23 mouse cellular contexts compared by ENCODE assay signal in genomic region chr15:28162291-28162690, GRCm38 (mm10). TPM values are rescaled to one million over a fixed set of nuclear protein-coding genes. Genes with fewer than 3 reads are reported as not detected.
DNase-seq lines count a peak whose midpoint lies in the region; ATAC-seq and TF ChIP-seq lines count a peak whose summit lies in the region.
"Had no signal": no experiment of that assay in that cellular context is flagged by ENCODE, and none has a peak within 500 bp of the region (broad histone marks: within the 10 kb centered on the region; RNA-seq: fewer than 3 reads in every experiment).

No protein-coding gene starts in this region.

- no peak overlapping the region for H3K4me2 ChIP-seq in intestine, embryonic 14.5 days (ENCODE audit: low read length)
- H3K4me2 ChIP-seq in intestine, embryonic 15.5 days (replicated peaks): no peak overlapping the region
- H3K4me2 ChIP-seq: embryonic facial prominence, embryonic 13.5 days; embryonic facial prominence, embryonic 15.5 days; forebrain, embryonic 12.5 days had no signal

- no peak for ATAC-seq in intestine, embryonic 14.5 days (replicated peaks; ENCODE audit: low FRiP score, low TSS enrichment, low read depth)
- no peak for ATAC-seq in intestine, embryonic 15.5 days
- ATAC-seq: forebrain, embryonic 14.5 days; forebrain, embryonic 16.5 days had no signal

- intact Hi-C loops in heart, adult 2 months (cut with DNase I): no loop called here

- H3K27me3 ChIP-seq in heart, embryonic 10.5 days (ENCODE audit: insufficient read depth, poor library complexity, severe bottlenecking): no peaks in the 10 kb centered on the region
- no peaks in the 10 kb centered on the region for H3K27me3 ChIP-seq in heart, adult 2 months (ENCODE audit: control insufficient read depth, insufficient read depth, low read length)
- no peaks in the 10 kb centered on the region for H3K27me3 ChIP-seq in intestine, embryonic 14.5 days (replicated peaks; ENCODE audit: control insufficient read depth, insufficient read depth, low read length)
- H3K27me3 ChIP-seq in intestine, embryonic 15.5 days (replicated peaks): no peaks in the 10 kb centered on the region
- H3K27me3 ChIP-seq: embryonic facial prominence, embryonic 13.5 days; embryonic facial prominence, embryonic 15.5 days had no signal

- H3K4me1 ChIP-seq in heart, embryonic 10.5 days: peaks cover 25% of the 10 kb centered on the region
- 0 out of 2 replicates have a peak, but pooled peaks cover 4% of the 10 kb centered on the region for H3K4me1 ChIP-seq in heart, adult 2 months (ENCODE audit: control insufficient read depth, insufficient read depth, low read length)
- H3K4me1 ChIP-seq in intestine, embryonic 14.5 days (replicated peaks; ENCODE audit: control insufficient read depth, insufficient read depth, low read length): peaks cover 6% of the 10 kb centered on the region
- H3K4me1 ChIP-seq in intestine, embryonic 15.5 days (replicated peaks): 0 out of 2 replicates have a peak, but pooled peaks cover 4% of the 10 kb centered on the region

- no peaks in the 10 kb centered on the region for H3K79me2 ChIP-seq in heart, adult 2 months (replicated peaks; ENCODE audit: control insufficient read depth, insufficient read depth, low read length)

- 0 out of 2 replicates have a peak overlapping the region, but pooled peaks have one; percentile 1 for H3K27ac ChIP-seq in heart, embryonic 10.5 days
- H3K27ac ChIP-seq in heart, adult 2 months: no peak overlapping the region
- H3K27ac ChIP-seq in intestine, embryonic 14.5 days (ENCODE audit: low read depth): no peak overlapping the region
- no peak overlapping the region for H3K27ac ChIP-seq in intestine, embryonic 15.5 days
- H3K27ac ChIP-seq: embryonic facial prominence, embryonic 13.5 days; embryonic facial prominence, embryonic 15.5 days; forebrain, embryonic 10.5 days; forebrain, embryonic 12.5 days had no signal

- TF ChIP-seq EP300 in heart, adult 2 months (IDR thresholded peaks at IDR 0.05; ENCODE audit: insufficient read depth, low read depth, low read length): no peak

- H3K9ac ChIP-seq in heart, adult 2 months (ENCODE audit: low read depth, low read length): no peak overlapping the region
- no peak overlapping the region for H3K9ac ChIP-seq in intestine, embryonic 14.5 days (ENCODE audit: low read length)
- H3K9ac ChIP-seq in intestine, embryonic 15.5 days: no peak overlapping the region
- H3K9ac ChIP-seq: embryonic facial prominence, embryonic 13.5 days; embryonic facial prominence, embryonic 15.5 days; forebrain, embryonic 12.5 days had no signal

- H3K36me3 ChIP-seq in heart, embryonic 10.5 days: no peaks in the 10 kb centered on the region
- no peaks in the 10 kb centered on the region for H3K36me3 ChIP-seq in heart, adult 2 months (ENCODE audit: control insufficient read depth, insufficient read depth, low read length)
- H3K36me3 ChIP-seq in intestine, embryonic 14.5 days (ENCODE audit: control insufficient read depth, insufficient read depth, low read length): no peaks in the 10 kb centered on the region
- H3K36me3 ChIP-seq in intestine, embryonic 15.5 days: no peaks in the 10 kb centered on the region
- H3K36me3 ChIP-seq: embryonic facial prominence, embryonic 13.5 days; embryonic facial prominence, embryonic 15.5 days; forebrain, embryonic 10.5 days; forebrain, embryonic 12.5 days had no signal

- TF ChIP-seq POLR2A in heart, adult 2 months (IDR thresholded peaks at IDR 0.05; ENCODE audit: insufficient read depth, low read depth, low read length): no peak

- no peak for TF ChIP-seq CTCF in heart, adult 2 months (IDR thresholded peaks at IDR 0.05)

- no peaks in the 10 kb centered on the region for H3K9me3 ChIP-seq in heart, embryonic 10.5 days
- no peaks in the 10 kb centered on the region for H3K9me3 ChIP-seq in intestine, embryonic 14.5 days (ENCODE audit: control insufficient read depth, low read length)
- H3K9me3 ChIP-seq in intestine, embryonic 15.5 days: no peaks in the 10 kb centered on the region
- H3K9me3 ChIP-seq: embryonic facial prominence, embryonic 13.5 days; embryonic facial prominence, embryonic 15.5 days; forebrain, embryonic 10.5 days; forebrain, embryonic 12.5 days had no signal

- no peak overlapping the region for H3K4me3 ChIP-seq in heart, embryonic 10.5 days
- no peak overlapping the region for H3K4me3 ChIP-seq in heart, adult 2 months
- no peak overlapping the region for H3K4me3 ChIP-seq in intestine, embryonic 14.5 days (ENCODE audit: low read depth, low read length)
- H3K4me3 ChIP-seq in intestine, embryonic 15.5 days (replicated peaks): no peak overlapping the region
- H3K4me3 ChIP-seq: embryonic facial prominence, embryonic 13.5 days; embryonic facial prominence, embryonic 15.5 days; erythroblast, embryonic 14.5 days; forebrain, embryonic 10.5 days; forebrain, embryonic 12.5 days had no signal

- DNase-seq in heart, embryonic 10.5 days (ENCODE audit: low spot score): peak; percentile 51
- DNase-seq in heart, adult 2 months: no peak
- DNase-seq in intestine, embryonic 14.5 days (ENCODE audit: low spot score): peak; percentile 34
- DNase-seq: adrenal gland, adult 2 months; adrenal gland, postnatal 10 days; adrenal gland, postnatal 25 days; cerebellum, adult 11 months; cerebellum, adult 18-20 months; cerebellum, adult 8-10 months; cerebellum, adult 9-11 months; cerebellum, postnatal 14 days; cerebellum, postnatal 36 days; embryo, embryonic 11 days had no signal

- WGBS in heart, embryonic 10.5 days: 91% methylated on average over 2 of the region's 2 CpGs
- WGBS in heart, adult 2 months: 91% methylated on average over 2 of the region's 2 CpGs
- WGBS in intestine, embryonic 14.5 days: 82% methylated on average over 2 of the region's 2 CpGs
- WGBS in intestine, embryonic 15.5 days: 83% methylated on average over 2 of the region's 2 CpGs

RNA-seq across cellular contexts. Expression of gene Dnah5, which starts 41.3 kb away (rescaled TPM):
- polyA plus RNA-seq in heart, embryonic 10.5 days (2016; fragmentation: Nextera tagmentation; extraction: Ambion mirVana): 0.01 and 0.04 TPM in 2 replicates
- total RNA-seq in heart, adult 2 months (2021): under 1 TPM in 1 of 2 experiments, not detected in 1; 0.03 TPM
- polyA plus RNA-seq in heart, adult 2 months (2012; rRNA removed): 0.18 TPM in 1 of 2 replicates, not detected in the other
- 0.03 and 0.07 TPM in 2 replicates for polyA plus RNA-seq in intestine, embryonic 14.5 days (2014; fragmentation: Nextera tagmentation; extraction: Ambion mirVana)
- polyA plus RNA-seq in intestine, embryonic 15.5 days (2015; fragmentation: Nextera tagmentation; extraction: Ambion mirVana): 0.01 TPM in 2 replicates
- total RNA-seq: common myeloid progenitor, adult 5-6 weeks; MEL had no signal
- polyA plus RNA-seq: erythroblast, embryonic 14.5 days had no signal

Comparison
In these comparisons a context has a peak if more than half of its experiments do, and no peak if none do; other contexts are left out.
1. DNase-seq: peak in heart, embryonic 10.5 days (single experiment) and intestine, embryonic 14.5 days (single experiment); none in heart, adult 2 months (0 of 2).